Mouse (Mus musculus) kidney, adult 18-20 months (tissue): ENCODE results near the gene Vmn2r108.
"Not testable (repeated sequence)": the region's sequence is repeated elsewhere in the genome, so short reads cannot be mapped to it uniquely, and the experiment has no call there.

Source experiments
- DNase-seq: peaks from one replicate; pipeline ENCODE4 v3.0.0; 2021

Gene Vmn2r108

GRCm38 (mm10) chr17:20481231-20481630, at the start of gene Vmn2r108:
Gene Vmn2r108, minus strand, starts transcription at chr17:20481331.
- DNase-seq: no peak

- DNase-seq: not testable (repeated sequence)
Observed at GRCm38 (mm10) chr17:20508247-20508646, 27.1 kb upstream of the Vmn2r108 start.

GRCm38 (mm10) chr17:20497858-20498257, 16.7 kb upstream of the Vmn2r108 start, which contains the start of gene Vmn1r225:
Gene Vmn1r225, plus strand, starts transcription at chr17:20498158.
- DNase-seq: no peak

- no peak for DNase-seq
Observed at GRCm38 (mm10) chr17:20473311-20473710, 7.8 kb downstream of the Vmn2r108 start.

GRCm38 (mm10) chr17:20439263-20439662, 41.9 kb downstream of the Vmn2r108 start:
- no peak for DNase-seq

GRCm38 (mm10) chr17:20413846-20414245, 67.3 kb downstream of the Vmn2r108 start, which contains the start of gene Vmn1r224:
Gene Vmn1r224, plus strand, starts transcription at chr17:20414146.
- no peak for DNase-seq
